Mouse (Mus musculus) heart, embryonic 13.5 days (tissue): ENCODE results near the gene Ephb2. TPM values are rescaled to one million over a fixed set of nuclear protein-coding genes. Genes with fewer than 3 reads are reported as not detected.
A peak's percentile ranks its signal among the peaks of the same experiment; 100 is the strongest.

Experiments used
- ATAC-seq: fragments of 200-750 bp; cut with Nextera tagmentation; 2 replicates; pipeline ENCODE4 v1.8.0; 2017; ENCODE audit warnings: moderate TSS enrichment; ENCODE audit not compliant: insufficient number of reproducible peaks, low FRiP score, low TSS enrichment; ENCODE audit errors: extremely low read depth
- H3K27ac ChIP-seq: fragments of 300-500 bp; sonication (generic); replicated peaks from 2 replicates; pipeline ENCODE4 v1.5.1; 2015; ENCODE audit warnings: moderate library complexity, mild to moderate bottlenecking, inconsistent platforms
- H3K27me3 ChIP-seq: fragments of 300-500 bp; sonication (generic); replicated peaks from 2 replicates; pipeline ENCODE4 v1.6.1; 2015; ENCODE audit warnings: mild to moderate bottlenecking, inconsistent platforms
- H3K36me3 ChIP-seq: fragments of 300-500 bp; sonication (generic); 2 replicates; pipeline ENCODE4 v1.6.1; 2015; ENCODE audit warnings: mild to moderate bottlenecking, inconsistent platforms
- H3K4me1 ChIP-seq: fragments of 300-500 bp; sonication (generic); 2 replicates; pipeline ENCODE4 v1.6.1; 2015; ENCODE audit warnings: inconsistent platforms
- H3K4me2 ChIP-seq: fragments of 300-500 bp; sonication (generic); 2 replicates; pipeline ENCODE4 v1.6.1; 2015; ENCODE audit warnings: inconsistent platforms, mild to moderate bottlenecking, moderate library complexity
- H3K4me3 ChIP-seq: fragments of 300-500 bp; sonication (generic); 2 replicates; pipeline ENCODE4 v1.5.1; 2015; ENCODE audit warnings: moderate library complexity, mild to moderate bottlenecking, inconsistent platforms
- H3K9ac ChIP-seq: fragments of 300-500 bp; sonication (generic); 2 replicates; pipeline ENCODE4 v1.6.1; 2015; ENCODE audit warnings: inconsistent platforms, mild to moderate bottlenecking, moderate library complexity
- H3K9me3 ChIP-seq: fragments of 300-500 bp; sonication (generic); 2 replicates; pipeline ENCODE4 v1.6.1; 2016; ENCODE audit warnings: inconsistent platforms
- WGBS: fragments of 180-500 bp; shearing (Covaris S2); methylation state at CpG from one replicate; pipeline ENCODE4 v1.1.7; 2015; ENCODE audit warnings: mixed read lengths; 5-methylcytosine and 5-hydroxymethylcytosine counted together
- polyA plus RNA-seq: library from polyadenylated mRNA; unstranded; fragments of >200 nt; fragmentation: Nextera tagmentation; extraction: Ambion mirVana; gene quantifications from 2 replicates; pipeline ENCODE4 v1.2.1, GENCODE M21; 2015

Gene Ephb2
- polyA plus RNA-seq: 1.2 and 1.3 TPM in 2 replicates

- Histone ChIP-seq H3K9ac (peak within 1 kb of the TSS; percentile 89), H3K4me1 (peaks cover 33% of the 10 kb centered on the region), H3K27ac (peak within 1 kb of the TSS; percentile 63), H3K27me3 (peaks cover 94% of the 10 kb centered on the region), H3K9me3 (no peaks in the 10 kb centered on the region), H3K4me2 (peak within 1 kb of the TSS; percentile 95), H3K36me3 (no peaks in the 10 kb centered on the region), H3K4me3 (peak within 1 kb of the TSS; percentile 79)
- WGBS: under 1% methylated on average over 68 of the region's 88 CpGs
- ATAC-seq: 0 out of 2 replicates have a peak, but pooled peaks have one; percentile 24
Observed at GRCm38 (mm10) chr4:136835621-136836386, at the start of gene Ephb2. Gene Ephb2 (minus strand): TSS chr4:136835988.

GRCm38 (mm10) chr4:136878601-136879000 lies 42.8 kb upstream of the Ephb2 start:
- no peaks in the 10 kb centered on the region for H3K9me3 ChIP-seq
- H3K27ac ChIP-seq: no peak overlapping the region
- H3K4me2 ChIP-seq: no peak overlapping the region
- no peak for ATAC-seq
- H3K27me3 ChIP-seq: peaks cover 81% of the 10 kb centered on the region
- 18% methylated on average over 5 of the region's 5 CpGs for WGBS
- H3K36me3 ChIP-seq: no peaks in the 10 kb centered on the region
- no peak overlapping the region for H3K9ac ChIP-seq
- no peak overlapping the region for H3K4me3 ChIP-seq
- H3K4me1 ChIP-seq: no peaks in the 10 kb centered on the region

- Histone ChIP-seq H3K4me3 (no peak overlapping the region), H3K4me1 (no peaks in the 10 kb centered on the region), H3K27me3 (peaks cover 81% of the 10 kb centered on the region), H3K4me2 (no peak overlapping the region), H3K9me3 (no peaks in the 10 kb centered on the region), H3K36me3 (no peaks in the 10 kb centered on the region), H3K9ac (no peak overlapping the region), H3K27ac (no peak overlapping the region)
- WGBS: 43% methylated on average over 8 of the region's 8 CpGs
- ATAC-seq: no peak
Observed at GRCm38 (mm10) chr4:136878171-136878570, 42.4 kb upstream of the Ephb2 start.

GRCm38 (mm10) chr4:136876971-136877370 lies 41.2 kb upstream of the Ephb2 start:
- H3K36me3 ChIP-seq: no peaks in the 10 kb centered on the region
- no peaks in the 10 kb centered on the region for H3K4me1 ChIP-seq
- no peak overlapping the region for H3K4me3 ChIP-seq
- no peaks in the 10 kb centered on the region for H3K9me3 ChIP-seq
- no peak overlapping the region for H3K9ac ChIP-seq
- ATAC-seq: no peak
- H3K27ac ChIP-seq: no peak overlapping the region
- no peak overlapping the region for H3K4me2 ChIP-seq
- 18% methylated on average over 7 of the region's 7 CpGs for WGBS
- peaks cover 80% of the 10 kb centered on the region for H3K27me3 ChIP-seq

- Histone ChIP-seq H3K27me3 (peaks cover 74% of the 10 kb centered on the region), H3K4me3 (no peak overlapping the region), H3K9me3 (no peaks in the 10 kb centered on the region), H3K4me2 (no peak overlapping the region), H3K9ac (no peak overlapping the region), H3K36me3 (no peaks in the 10 kb centered on the region), H3K27ac (no peak overlapping the region), H3K4me1 (no peaks in the 10 kb centered on the region)
- WGBS: 86% methylated on average over 14 of the region's 14 CpGs
- ATAC-seq: no peak
Observed at GRCm38 (mm10) chr4:136875012-136875411, 39.2 kb upstream of the Ephb2 start.

GRCm38 (mm10) chr4:136868371-136868770 lies 32.6 kb upstream of the Ephb2 start:
- no peaks in the 10 kb centered on the region for H3K36me3 ChIP-seq
- 66% methylated on average over 6 of the region's 6 CpGs for WGBS
- no peaks in the 10 kb centered on the region for H3K9me3 ChIP-seq
- peaks cover 88% of the 10 kb centered on the region for H3K27me3 ChIP-seq
- no peak for ATAC-seq
- H3K4me2 ChIP-seq: no peak overlapping the region
- no peak overlapping the region for H3K9ac ChIP-seq
- no peak overlapping the region for H3K27ac ChIP-seq
- 0 out of 2 replicates have a peak, but pooled peaks cover 3% of the 10 kb centered on the region for H3K4me1 ChIP-seq
- no peak overlapping the region for H3K4me3 ChIP-seq

- no peak for ATAC-seq
- Histone ChIP-seq H3K9me3 (no peaks in the 10 kb centered on the region), H3K4me3 (no peak overlapping the region), H3K27me3 (peaks cover 88% of the 10 kb centered on the region), H3K4me2 (no peak overlapping the region), H3K27ac (no peak overlapping the region), H3K4me1 (0 out of 2 replicates have a peak, but pooled peaks cover 3% of the 10 kb centered on the region), H3K9ac (no peak overlapping the region), H3K36me3 (no peaks in the 10 kb centered on the region)
- WGBS: 14% methylated on average over 12 of the region's 12 CpGs
Observed at GRCm38 (mm10) chr4:136867690-136868345, 32.0 kb upstream of the Ephb2 start.

- Histone ChIP-seq H3K4me3 (no peak overlapping the region), H3K9me3 (no peaks in the 10 kb centered on the region), H3K9ac (no peak overlapping the region), H3K27ac (no peak overlapping the region), H3K36me3 (no peaks in the 10 kb centered on the region), H3K4me2 (no peak overlapping the region), H3K27me3 (peaks cover 99% of the 10 kb centered on the region), H3K4me1 (peaks cover 8% of the 10 kb centered on the region; the same call in 1 of the 2 replicates)
- 66% methylated on average over 5 of the region's 5 CpGs for WGBS
- no peak for ATAC-seq
Observed at GRCm38 (mm10) chr4:136865531-136865930, 29.7 kb upstream of the Ephb2 start.

GRCm38 (mm10) chr4:136864751-136865470 lies 29.1 kb upstream of the Ephb2 start:
- 23% methylated on average over 15 of the region's 15 CpGs for WGBS
- H3K27ac ChIP-seq: no peak overlapping the region
- ATAC-seq: no peak
- H3K27me3 ChIP-seq: peaks cover 99% of the 10 kb centered on the region
- H3K36me3 ChIP-seq: no peaks in the 10 kb centered on the region
- no peak overlapping the region for H3K4me2 ChIP-seq
- no peak overlapping the region for H3K4me3 ChIP-seq
- peaks cover 8% of the 10 kb centered on the region; the same call in 1 of the 2 replicates for H3K4me1 ChIP-seq
- H3K9me3 ChIP-seq: peaks cover 3% of the 10 kb centered on the region; the same call in 1 of the 2 replicates
- H3K9ac ChIP-seq: no peak overlapping the region

- Histone ChIP-seq H3K27me3 (peaks cover 100% of the 10 kb centered on the region), H3K4me2 (no peak overlapping the region), H3K27ac (no peak overlapping the region), H3K4me1 (peaks cover 8% of the 10 kb centered on the region; the same call in 1 of the 2 replicates), H3K36me3 (no peaks in the 10 kb centered on the region), H3K9me3 (peaks cover 5% of the 10 kb centered on the region; the same call in 1 of the 2 replicates), H3K9ac (no peak overlapping the region), H3K4me3 (no peak overlapping the region)
- 18% methylated on average over 9 of the region's 9 CpGs for WGBS
- ATAC-seq: no peak
Observed at GRCm38 (mm10) chr4:136863517-136863916, 27.7 kb upstream of the Ephb2 start.

GRCm38 (mm10) chr4:136862411-136862810 lies 26.6 kb upstream of the Ephb2 start:
- Histone ChIP-seq H3K9ac (no peak overlapping the region), H3K27me3 (peaks cover 100% of the 10 kb centered on the region), H3K4me2 (no peak overlapping the region), H3K9me3 (peaks cover 5% of the 10 kb centered on the region; the same call in 1 of the 2 replicates), H3K27ac (no peak overlapping the region), H3K4me1 (peaks cover 8% of the 10 kb centered on the region; the same call in 1 of the 2 replicates), H3K4me3 (no peak overlapping the region), H3K36me3 (no peaks in the 10 kb centered on the region)
- 51% methylated on average over 2 of the region's 2 CpGs for WGBS
- no peak for ATAC-seq
